10 mouse cellular contexts compared by ENCODE assay signal in genomic region chr10:7052315-7053017, GRCm38 (mm10). TPM values are rescaled to one million over a fixed set of nuclear protein-coding genes. Genes with fewer than 3 reads are reported as not detected.
DNase-seq lines count a peak whose midpoint lies in the region; ATAC-seq lines count a peak whose summit lies in the region.
"Had no signal": no experiment of that assay in that cellular context is flagged by ENCODE, and none has a peak within 500 bp of the region (broad histone marks: within the 10 kb centered on the region; RNA-seq: fewer than 3 reads in every experiment).

TSS of gene Ipcef1 (minus strand) at chr10:7052478.

- no peaks in the 10 kb centered on the region for H3K27me3 ChIP-seq in forebrain, embryonic 11.5 days (ENCODE audit: control insufficient read depth, insufficient read depth, low read length)
- H3K27me3 ChIP-seq: CH12.LX; heart, embryonic 15.5 days had no signal

- H3K27ac ChIP-seq in forebrain, embryonic 11.5 days (ENCODE audit: low read depth, low read length), result no peak within 1 kb of the TSS
- H3K27ac ChIP-seq: heart, embryonic 15.5 days had no signal

- DNase-seq in kidney, adult 18-20 months, result peak; percentile 18
- DNase-seq in kidney, postnatal 14 days, result no peak
- DNase-seq in forebrain, embryonic 11.5 days (ENCODE audit: low spot score), result no peak
- DNase-seq in kidney, postnatal 10 days, result peak; percentile 17
- peak; percentile 22 for DNase-seq in neural tube, embryonic 10.5 days (ENCODE audit: extremely low spot score, low spot score)
- no peak for DNase-seq in retina, embryonic 14.5 days (ENCODE audit: low spot score)
- DNase-seq in urinary bladder, adult 2 months (ENCODE audit: low spot score), result no peak
- no peak for DNase-seq in adrenal gland, adult 18-20 months (ENCODE audit: low spot score in 2 of 2)

- no peaks in the 10 kb centered on the region; the same call in 1 of the 2 replicates for H3K4me1 ChIP-seq in forebrain, embryonic 11.5 days (replicated peaks; ENCODE audit: control insufficient read depth, insufficient read depth, low read length)

- peak within 1 kb of the TSS; percentile 16 for H3K9ac ChIP-seq in forebrain, embryonic 11.5 days (ENCODE audit: low read length)
- H3K9ac ChIP-seq: heart, embryonic 15.5 days had no signal

- H3K9me3 ChIP-seq in forebrain, embryonic 11.5 days (ENCODE audit: control insufficient read depth, low read length), result no peaks in the 10 kb centered on the region
- H3K9me3 ChIP-seq: heart, embryonic 15.5 days had no signal

- 16% methylated on average over 12 of the region's 12 CpGs for WGBS in forebrain, embryonic 11.5 days

- H3K36me3 ChIP-seq in forebrain, embryonic 11.5 days (ENCODE audit: control insufficient read depth, insufficient read depth, low read length), result no peaks in the 10 kb centered on the region
- H3K36me3 ChIP-seq: heart, embryonic 15.5 days had no signal

- no peak within 1 kb of the TSS for H3K4me3 ChIP-seq in forebrain, embryonic 11.5 days (ENCODE audit: low read depth, low read length)
- H3K4me3 ChIP-seq: heart, embryonic 15.5 days had no signal

- H3K4me2 ChIP-seq in forebrain, embryonic 11.5 days (ENCODE audit: low read depth, low read length, severe bottlenecking), result peak within 1 kb of the TSS; percentile 31; the same call in 1 of the 2 replicates
- H3K4me2 ChIP-seq: heart, embryonic 15.5 days had no signal

- peak; percentile 76 for ATAC-seq in forebrain, embryonic 11.5 days (replicated peaks; ENCODE audit: low FRiP score)

RNA-seq across cellular contexts. Expression of gene Ipcef1, which starts in this region (rescaled TPM):
- polyA plus RNA-seq in forebrain, embryonic 11.5 days (2014; fragmentation: Nextera tagmentation; extraction: Ambion mirVana), result 0.60 and 0.83 TPM in 2 replicates
- polyA plus RNA-seq in urinary bladder, adult 2 months (2012; rRNA removed), result 1.5 and 2.3 TPM in 2 replicates
- under 1 TPM; 0.40 to 0.51 TPM for total RNA-seq in adrenal gland, adult 18-20 months (2021)

Comparison
In these comparisons a context has a peak if more than half of its experiments do, and no peak if none do; other contexts are left out.
1. DNase-seq: peak in kidney, adult 18-20 months (single experiment), kidney, postnatal 10 days (single experiment) and neural tube, embryonic 10.5 days (single experiment); none in kidney, postnatal 14 days (single experiment), forebrain, embryonic 11.5 days (single experiment), retina, embryonic 14.5 days (single experiment), urinary bladder, adult 2 months (single experiment) and adrenal gland, adult 18-20 months (0 of 2).
2. Peak in ATAC-seq, H3K9ac ChIP-seq and H3K4me2 ChIP-seq in forebrain, embryonic 11.5 days; RNA of the gene not detected or under 1 TPM.